Mouse (Mus musculus) layer of hippocampus, postnatal 10 days (tissue): ENCODE measurements at regions not wholly inside any gene's neighbourhood (a gene's known extent, or its start where the extent isn't known, plus 50 kb on each side); places are given as distances from the start of the nearest gene placed in this dataset.

Source experiments
- DNase-seq, 2 experiments: peaks; one replicate each; pipeline ENCODE4 v3.0.0; 2021; ENCODE audit warnings: low spot score in 2 of 2

DNA sequence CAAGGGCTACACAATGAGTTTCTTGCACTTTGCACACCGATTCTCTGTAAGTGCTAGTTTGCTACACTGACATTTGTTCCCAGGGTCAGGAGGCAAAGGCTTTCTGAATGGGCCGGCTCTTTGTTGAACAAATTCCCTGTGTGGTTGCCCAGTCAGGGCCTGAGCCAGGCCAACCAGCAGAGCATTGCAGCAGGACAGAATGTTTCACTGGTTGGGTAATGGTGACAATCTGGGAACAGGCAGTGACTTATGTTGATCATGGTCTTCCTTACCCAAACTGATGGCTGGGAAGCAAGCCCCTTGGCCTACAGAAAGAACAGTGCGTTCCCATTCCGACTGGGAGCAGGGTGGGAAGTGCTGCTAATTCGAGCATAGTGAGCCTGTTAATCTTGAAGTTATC is 363.7 kb upstream of the Satb1 start:
- DNase-seq, result no peak

DNA sequence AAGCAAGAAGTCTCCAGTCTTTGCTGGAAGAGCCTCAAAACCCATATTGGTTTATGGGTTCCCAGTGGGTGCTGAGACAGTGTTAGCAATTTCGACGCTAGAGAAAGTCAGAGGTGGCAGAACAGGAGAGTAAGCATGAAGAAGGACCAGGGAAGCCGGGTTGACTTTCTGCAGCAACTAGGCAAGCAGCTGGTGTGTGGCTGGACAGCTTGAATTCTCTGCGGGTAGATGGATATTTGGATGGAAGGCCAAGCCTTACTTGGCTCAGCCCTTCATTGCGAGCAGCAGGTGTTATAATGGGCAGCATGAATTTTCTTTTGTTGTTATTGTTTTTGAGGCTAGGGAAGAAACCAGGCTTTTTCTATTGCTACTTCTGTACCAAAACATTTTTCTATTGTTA is 362.7 kb upstream of the Satb1 start:
- DNase-seq, result peak in 1 of 2 experiments; percentile 12

DNA sequence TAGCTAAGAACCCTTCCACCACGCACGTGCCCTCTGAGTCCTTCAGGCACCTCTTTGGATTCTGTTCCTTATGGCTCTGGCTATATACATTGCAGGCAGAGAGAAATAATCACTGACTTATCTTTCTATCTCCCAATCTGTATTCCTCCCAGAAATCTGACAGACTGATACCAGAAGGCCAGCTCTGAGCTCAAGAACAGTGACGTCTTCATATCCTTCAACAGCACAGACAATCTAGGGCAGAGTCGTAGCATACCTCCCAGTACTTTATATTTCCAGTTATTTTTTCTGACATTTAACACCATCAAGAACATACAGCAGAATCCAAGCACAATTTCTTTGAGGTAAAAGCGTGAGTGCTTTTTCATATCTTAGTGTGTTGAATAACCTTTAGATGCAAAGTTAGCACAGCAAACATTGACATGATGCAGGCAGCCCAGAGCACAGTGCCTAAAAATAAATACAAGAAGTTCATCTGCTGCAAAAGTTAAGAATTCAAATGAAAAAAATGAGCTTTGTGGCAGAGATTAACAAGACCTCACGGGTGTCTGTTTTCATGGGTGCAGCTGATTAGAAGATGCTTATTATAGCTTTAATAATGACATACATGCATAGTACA is 358.1 kb upstream of the Satb1 start:
- no peak for DNase-seq

DNA sequence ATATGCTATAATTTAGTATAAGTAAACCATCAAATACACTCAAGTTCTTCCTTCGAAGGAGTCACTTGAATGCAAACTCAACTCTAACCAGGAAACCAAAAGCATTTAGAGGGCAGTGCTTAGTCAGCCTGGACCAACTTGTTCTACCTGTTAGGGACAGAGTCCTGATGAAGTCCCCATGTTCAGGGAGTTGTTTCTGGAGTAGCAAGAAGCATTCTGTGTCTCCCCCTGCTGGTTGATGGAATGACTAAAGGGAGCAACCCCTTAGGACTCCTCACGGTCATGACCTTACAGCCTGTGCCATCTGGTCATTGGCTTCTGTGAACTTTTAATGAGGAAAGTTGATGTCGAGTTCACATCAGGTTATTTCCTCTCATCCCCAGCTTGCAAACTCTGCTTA is 349.6 kb upstream of the Satb1 start:
- DNase-seq, result peak; percentile 16 to 22

DNA sequence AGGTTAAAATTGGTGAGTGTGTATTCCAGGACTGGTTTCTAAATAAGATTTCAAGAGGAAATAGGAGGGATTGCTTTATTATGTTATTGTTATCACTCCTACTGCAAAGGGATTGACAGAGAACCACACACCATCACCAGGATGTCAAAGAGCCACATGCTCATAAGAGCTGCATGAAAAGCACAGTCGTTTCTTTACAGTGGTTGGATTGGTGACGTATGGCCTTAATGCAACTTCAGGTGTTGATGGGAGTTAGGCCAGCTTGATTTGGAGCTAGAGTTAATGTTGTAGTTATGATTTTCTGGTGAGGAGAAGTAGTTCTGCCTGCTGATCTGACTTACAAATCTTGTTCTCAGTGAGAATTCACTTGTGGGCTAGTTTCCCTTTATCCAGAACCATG is 344.9 kb upstream of the Satb1 start:
- DNase-seq, result no peak

DNA sequence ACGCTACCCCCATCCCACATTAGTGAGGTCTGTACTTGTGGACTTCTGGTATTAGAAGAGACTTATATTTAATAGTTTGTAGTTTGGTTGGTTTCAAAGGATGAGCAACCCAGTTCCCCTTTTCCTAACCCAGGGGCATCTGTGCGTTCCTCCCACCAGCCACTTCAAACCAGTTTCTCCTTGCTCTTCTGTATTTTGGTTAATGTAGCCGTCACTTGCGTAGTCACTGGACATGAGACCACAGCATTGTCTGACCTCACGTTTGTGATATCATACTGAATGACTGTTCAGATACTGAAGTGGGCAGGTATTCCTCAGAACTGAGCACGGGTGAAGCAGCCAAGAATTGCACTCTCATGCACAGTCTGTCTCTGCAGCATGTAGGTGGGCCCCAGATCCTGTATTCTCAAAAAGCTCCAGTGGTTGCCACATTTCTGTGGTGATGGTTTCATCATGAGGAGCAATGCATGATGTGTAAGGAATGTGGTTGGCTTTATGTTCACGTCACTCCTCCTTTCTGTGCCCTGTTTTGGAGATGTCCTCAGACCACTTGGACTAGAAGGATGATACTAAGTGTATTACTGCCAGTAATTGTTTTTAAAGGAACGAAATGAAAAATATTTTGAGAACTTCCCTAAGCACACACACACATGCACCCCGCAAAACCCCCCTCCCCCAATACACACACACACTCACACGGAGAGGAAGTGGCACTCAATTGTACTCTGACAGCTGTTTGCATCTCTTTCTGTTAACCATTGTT is 335.2 kb upstream of the Satb1 start:
- DNase-seq, result no peak

DNA sequence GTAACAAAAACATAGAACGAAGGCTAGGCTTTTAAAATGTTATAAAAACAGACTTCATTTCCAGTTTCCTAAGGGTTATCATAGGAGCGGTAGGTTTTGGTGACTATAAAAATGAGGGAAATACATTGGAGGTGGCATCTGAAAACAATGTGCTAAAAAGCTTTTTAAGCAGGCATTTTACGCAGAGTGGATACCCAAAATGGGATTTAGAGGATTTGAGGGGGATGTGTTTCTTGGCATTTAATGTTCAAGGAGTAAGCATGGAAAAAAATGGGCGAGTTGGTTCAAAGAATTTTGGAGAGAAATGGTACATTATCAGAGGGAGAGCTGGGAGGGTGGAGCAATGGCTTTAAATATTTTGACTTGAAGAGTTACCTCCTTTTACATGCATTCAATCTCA is 334.6 kb upstream of the Satb1 start:
- DNase-seq, result no peak

DNA sequence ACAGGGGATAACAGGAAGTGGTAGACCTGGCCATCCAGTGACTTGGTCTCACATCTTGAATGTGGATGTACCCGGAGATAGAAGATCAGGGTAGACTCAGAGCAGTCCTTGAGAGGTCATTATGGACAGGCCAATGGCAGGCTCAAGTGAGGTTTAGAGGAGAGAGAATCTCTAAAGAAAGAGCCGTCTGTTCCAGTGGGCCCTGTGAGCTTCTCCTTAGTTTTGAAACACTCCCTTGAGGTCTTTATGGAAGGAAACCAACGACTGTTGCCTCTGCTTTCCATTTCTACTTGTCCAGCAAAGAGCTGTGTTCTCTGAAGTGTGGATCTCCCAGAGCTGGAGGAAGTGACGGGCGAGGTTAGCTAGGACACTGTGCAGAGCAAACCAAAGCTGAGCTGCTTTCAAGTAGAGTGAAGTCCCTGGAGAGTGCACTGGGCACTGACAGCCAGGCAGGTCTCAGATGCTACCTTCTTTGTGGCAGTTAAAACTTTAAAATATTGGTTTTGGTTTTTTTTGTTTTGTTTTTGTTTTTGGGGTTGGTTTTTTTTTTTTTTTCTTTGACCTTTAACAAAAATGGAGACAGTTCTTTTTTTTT is 332.9 kb upstream of the Satb1 start:
- no peak for DNase-seq

DNA sequence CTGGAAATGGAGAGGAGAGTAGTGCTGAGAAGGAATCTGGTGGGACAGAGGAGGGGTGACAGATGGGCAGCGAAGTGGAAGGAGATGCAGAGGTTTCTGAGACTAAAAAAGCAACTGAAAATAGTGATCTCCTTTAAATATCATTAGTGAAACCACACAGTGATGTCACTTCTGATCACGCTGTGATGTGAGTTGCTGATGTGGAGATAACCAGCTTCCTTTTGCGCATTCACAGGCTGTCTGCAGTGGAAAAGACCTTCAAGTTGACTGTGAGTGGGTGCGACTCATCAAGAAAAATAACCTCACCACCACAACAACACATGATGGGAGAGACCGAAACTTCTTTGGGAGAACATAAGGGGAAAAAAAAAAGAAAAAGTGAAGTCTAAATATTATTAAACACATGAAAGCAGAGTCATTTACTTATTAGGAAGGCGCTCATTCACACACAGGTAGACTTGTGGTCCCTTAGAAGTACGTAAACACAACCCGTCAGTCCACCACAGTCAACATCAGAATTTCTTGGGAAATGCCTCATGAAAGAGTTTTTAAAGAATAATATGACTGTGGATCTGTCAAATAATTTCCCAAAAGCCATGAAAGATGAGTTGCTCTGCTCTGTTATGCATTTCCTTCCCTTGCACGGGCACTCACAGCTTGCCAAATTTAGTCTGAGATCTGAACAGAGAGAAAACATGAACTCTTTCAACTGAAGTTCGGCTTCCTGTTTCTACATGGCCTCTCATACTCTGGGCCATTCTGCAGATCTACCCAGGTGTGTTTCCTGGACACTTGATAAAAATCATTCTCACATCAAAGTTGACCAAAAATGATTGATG is 329.7 kb upstream of the Satb1 start:
- no peak for DNase-seq

DNA sequence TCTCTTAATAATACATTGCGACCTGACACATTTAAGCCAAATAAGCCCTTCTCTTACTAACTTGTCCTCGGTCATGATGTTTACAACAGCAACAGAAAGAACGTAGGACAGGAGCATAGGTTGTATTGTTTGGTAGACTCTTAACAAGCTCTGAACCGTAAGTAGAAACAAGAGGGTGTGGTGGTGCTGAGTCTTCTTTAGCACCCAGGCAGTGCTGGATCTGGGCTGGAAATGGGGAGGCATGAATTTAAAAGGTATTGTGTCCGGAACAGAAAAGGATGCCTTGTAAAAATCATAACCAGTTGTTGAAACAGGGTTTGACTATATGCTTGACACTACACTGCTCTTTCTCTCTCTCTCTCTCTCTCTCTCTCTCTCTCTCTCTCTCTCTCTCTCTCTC is 317.4 kb upstream of the Satb1 start:
- DNase-seq, result no peak

DNA sequence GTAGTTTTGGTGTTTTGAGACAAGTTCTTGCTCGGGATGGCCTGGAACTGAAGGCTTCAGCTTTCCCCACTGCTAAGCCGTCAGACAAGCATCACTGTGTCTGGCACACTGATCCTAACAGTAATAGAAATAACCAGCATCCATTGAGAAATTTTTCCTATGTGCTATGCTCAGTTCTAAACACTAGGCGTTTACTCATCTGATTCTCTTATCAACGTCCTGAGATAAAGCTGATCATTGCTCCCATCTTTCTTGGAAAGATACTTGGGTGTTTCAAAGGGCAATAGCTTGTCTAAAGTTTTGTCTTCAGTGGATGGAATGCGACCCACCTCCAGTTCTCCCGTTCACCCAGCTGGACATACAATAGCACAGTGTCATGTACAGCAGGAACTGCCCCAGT is 316.7 kb upstream of the Satb1 start:
- DNase-seq, result no peak

DNA sequence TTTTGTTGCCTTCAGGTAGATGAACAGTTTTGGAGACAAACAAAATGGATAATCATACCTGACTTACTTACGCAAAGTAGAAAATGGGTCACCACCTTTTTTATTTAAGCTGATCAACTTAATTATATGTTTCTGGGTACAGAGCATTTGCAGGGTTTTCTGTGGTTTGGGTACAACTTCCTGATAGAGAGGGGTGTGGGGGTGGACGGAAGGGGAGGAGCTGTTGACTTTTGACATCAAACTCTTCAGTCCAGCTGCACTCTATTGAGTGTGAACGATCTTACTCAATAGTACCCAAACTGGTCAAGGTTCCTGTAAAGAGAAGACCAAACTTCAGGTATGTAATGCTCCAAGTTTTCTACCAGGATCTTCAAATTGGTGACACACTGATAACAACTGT is 316.0 kb upstream of the Satb1 start:
- DNase-seq, result no peak

DNA sequence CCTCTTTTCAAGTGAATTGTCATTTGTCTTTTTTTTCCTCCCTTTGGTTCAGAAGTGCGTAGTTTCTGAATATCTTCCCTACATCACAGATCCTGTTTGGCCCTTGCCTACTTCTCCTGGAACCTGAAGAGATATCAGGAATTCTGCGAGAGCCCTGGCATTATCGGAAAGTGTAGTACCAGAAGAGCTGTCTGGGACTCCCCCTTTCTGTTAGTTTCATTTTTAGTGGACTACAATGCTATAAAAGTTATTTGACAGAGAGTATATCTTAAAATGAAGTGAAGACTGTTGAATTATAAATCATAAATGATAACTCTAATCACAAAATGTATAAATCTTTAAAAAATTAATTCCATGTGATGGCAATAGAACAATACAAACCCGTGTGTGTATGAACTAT is 270.8 kb upstream of the Satb1 start:
- DNase-seq, result no peak

DNA sequence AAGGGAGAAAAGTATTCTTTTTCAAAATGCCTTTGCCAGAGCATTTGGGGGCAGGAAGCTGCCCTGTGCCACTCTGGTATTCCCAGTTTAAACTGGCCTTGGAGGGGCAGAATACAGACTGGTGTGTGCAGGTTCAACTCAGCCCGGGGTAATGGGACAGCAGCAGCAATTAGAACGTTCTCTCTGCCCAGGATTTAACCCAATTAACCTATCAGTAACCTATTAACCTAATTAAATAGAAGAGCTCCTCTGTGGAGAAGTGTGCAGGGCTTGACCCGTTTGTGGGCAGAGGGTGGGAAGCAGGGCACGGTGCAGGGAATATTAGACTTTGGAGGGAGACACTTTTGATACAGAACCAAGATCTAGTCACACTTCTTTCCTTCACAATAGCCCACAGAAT is 252.7 kb upstream of the Satb1 start:
- DNase-seq, result no peak

DNA sequence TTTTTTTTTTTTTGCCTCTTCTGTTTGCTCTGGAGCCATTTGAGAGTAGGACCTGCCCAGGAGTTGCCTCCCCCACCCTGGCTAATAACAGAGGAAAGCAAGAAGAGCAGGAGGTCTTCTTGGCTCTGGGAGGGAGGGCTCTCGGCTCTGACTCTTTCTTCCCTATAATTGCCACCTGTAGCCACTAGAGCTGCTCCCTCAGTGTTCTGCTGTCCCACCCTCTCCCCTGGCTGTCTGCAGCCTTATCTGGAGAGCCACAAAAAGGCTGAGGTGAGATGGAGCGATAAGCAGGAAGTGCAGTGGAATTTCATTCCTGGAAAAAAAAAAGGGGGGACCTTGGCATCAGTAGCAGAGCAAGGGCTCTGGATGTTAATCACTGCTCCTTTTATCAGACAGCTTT is 251.4 kb upstream of the Satb1 start:
- DNase-seq, result no peak

DNA sequence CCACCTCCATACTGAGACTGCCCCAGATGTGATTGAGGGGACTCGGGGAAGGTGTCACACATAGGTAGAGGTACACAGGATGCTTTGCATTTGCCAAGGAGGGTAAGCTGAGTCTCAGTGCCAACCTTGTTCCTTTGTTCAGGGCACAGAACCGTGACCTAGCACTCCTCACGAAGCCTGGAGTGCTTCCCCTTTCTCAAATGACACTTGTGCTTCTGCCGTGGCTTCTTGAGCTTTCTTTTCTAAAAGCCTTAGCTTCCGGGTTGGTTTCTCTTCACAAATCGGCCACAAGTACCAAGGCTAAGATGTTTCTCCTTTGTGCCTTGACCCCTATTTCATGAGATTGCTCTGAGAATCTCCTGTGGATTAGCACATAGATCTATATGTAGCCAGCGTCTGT is 246.2 kb upstream of the Satb1 start:
- DNase-seq, result no peak

DNA sequence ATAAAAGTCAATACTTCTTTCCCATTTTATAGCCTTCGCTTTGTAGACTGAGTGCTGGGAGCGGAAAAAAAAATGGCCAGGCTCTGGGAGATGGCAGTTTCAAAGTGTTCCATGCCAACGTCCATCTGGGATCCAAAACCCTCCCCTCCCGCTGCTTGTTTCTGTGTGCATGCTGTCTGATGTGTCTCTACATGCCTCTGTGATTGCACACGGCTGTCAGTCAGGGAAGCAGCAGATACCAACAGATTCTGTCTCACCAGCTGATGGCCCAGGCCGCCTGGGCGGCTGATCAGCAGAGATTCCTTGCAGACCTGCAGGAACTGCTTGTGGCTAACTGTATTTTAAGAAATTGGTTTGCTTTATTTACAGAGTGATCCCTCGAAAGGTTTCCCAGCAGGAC is 245.4 kb upstream of the Satb1 start:
- DNase-seq, result peak; percentile 46 to 49

DNA sequence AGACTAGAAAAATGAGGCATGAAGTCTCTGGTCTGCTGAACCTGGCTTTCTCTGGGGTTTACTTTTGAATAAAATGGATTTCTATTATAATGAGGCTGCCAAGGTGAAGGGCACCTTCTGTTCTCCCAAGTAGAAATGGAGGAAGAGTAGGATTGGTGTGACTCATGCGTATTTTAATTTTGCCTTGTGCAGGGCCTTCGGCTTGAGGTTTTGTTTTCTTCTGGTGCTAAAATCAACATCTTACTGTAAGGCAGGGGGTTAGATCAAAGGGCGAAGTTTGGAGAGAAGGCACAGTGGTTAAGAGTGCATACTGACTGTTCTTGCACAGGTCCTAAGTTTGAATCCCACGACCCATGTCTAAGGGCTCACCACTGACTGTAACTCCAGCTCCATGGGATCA is 244.9 kb upstream of the Satb1 start:
- DNase-seq, result no peak

DNA sequence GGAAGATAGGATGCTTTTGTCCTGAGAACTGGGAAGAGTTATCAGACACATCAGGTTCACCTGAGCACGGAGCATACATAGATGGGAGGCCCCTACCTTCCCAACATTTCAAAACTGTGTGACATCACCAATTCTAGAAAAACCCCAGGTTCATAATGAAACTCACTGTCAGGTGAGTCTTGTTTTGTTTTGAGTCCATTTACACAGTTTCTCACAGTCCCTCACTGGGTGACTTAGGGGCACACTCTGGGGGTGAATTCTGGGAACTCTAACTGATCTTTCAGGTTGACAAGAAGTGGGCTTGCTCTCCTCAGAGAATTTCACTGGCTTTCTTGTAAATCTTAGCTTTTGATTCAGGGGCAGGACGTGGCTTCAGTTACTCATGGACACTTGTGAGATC is 243.7 kb upstream of the Satb1 start:
- DNase-seq, result no peak

DNA sequence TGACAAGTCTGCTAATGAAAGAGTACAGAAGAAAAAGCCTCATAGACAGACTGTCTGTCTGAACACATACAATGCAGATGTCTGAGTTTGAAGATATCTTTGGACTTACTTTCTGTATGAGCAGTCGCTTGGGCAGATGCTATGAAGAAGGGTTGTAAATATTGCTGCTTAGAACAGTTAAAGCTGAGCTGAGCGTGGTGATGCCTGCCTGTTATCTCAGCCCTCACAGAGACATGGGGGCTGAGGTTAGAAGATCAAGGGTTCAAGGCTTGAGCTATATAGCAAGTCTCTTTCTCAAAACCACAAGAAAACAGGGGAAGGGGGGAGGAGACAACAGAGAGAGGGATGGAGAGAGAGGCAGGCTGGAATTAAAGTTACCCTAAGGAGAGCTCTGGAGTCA is 234.6 kb upstream of the Satb1 start:
- no peak for DNase-seq

DNA sequence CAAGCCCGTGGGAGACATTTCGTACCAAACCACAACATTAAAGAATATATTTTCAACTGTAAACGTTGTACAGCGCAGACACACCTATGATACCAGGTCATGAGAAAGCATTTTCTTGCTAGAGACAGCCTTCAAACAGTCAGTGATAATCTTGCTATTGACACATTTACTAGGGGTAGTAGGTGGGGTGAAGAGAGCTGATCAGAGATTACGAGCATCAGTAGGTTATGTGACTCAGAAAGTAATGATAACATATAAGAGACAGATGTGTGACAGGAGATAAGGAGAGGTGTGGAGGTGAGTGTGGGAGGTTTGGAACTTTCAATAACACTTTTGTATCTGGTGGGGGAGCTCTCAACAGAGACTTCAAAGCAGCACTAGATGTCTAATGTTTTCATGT is 231.5 kb upstream of the Satb1 start:
- no peak for DNase-seq

DNA sequence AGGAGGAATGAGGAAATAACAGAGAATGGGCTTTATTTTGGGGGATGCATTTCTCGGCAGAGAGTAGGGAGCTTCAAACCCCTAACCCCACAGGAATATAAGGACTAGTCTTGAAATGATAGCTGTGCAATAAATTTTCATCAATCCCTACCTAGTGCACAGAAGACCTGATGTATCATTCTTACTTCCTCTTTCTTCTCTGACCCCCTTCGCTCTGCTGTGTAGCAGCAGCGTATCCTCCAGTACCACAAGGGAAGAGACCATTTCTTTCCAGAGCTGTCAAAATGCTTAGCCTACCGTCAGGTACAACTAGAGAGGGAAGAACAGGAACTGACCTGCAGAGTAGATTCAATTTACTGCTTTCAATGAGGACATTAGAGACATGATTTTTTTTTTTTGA is 230.0 kb upstream of the Satb1 start:
- no peak for DNase-seq
